Mouse (Mus musculus) heart, embryonic 14.5 days (tissue): ENCODE measurements at regions not wholly inside any gene's neighbourhood (a gene's known extent, or its start where the extent isn't known, plus 50 kb on each side); places are given as distances from the start of the nearest gene placed in this dataset.

Source experiments
- ATAC-seq: fragments of 200-750 bp; cut with Nextera tagmentation; 2 replicates; pipeline ENCODE4 v1.8.0; 2017; ENCODE audit warnings: low read depth, moderate TSS enrichment; ENCODE audit not compliant: insufficient number of reproducible peaks, insufficient read depth, low FRiP score
- H3K27ac ChIP-seq, 2 experiments: fragments of 200-500 bp in 1 of 2; fragments of 300-500 bp in 1 of 2; sonication (generic) in 1 of 2; replicated peaks in 1 of 2; 2 replicates each; pipeline ENCODE4 v1.5.1; 2012 to 2014; ENCODE audit warnings: low read depth in 2 of 2, low read length in 2 of 2, control low read depth in 1 of 2, mild to moderate bottlenecking in 1 of 2, mixed read lengths in 1 of 2; ENCODE audit not compliant: control insufficient read depth in 1 of 2, insufficient read depth in 1 of 2
- H3K27me3 ChIP-seq: fragments of 300-500 bp; sonication (generic); 2 replicates; pipeline ENCODE4 v1.6.1; 2014; ENCODE audit warnings: mild to moderate bottlenecking, low read length, control low read depth; ENCODE audit not compliant: control insufficient read depth, insufficient read depth
- H3K36me3 ChIP-seq: fragments of 300-500 bp; sonication (generic); 2 replicates; pipeline ENCODE4 v1.6.1; 2014; ENCODE audit warnings: mild to moderate bottlenecking, control low read depth, low read length, mixed read lengths; ENCODE audit not compliant: control insufficient read depth, insufficient read depth
- H3K4me1 ChIP-seq, 2 experiments: fragments of 200-500 bp in 1 of 2; fragments of 300-500 bp in 1 of 2; sonication (generic) in 1 of 2; 2 replicates each; pipeline ENCODE4 v1.6.1; 2012 to 2014; ENCODE audit warnings: low read length in 2 of 2, control low read depth in 1 of 2, mixed read lengths in 1 of 2; ENCODE audit not compliant: control insufficient read depth in 2 of 2, insufficient read depth in 2 of 2
- H3K4me2 ChIP-seq: fragments of 300-500 bp; sonication (generic); 2 replicates; pipeline ENCODE4 v1.6.1; 2014; ENCODE audit warnings: mild to moderate bottlenecking, low read length
- H3K4me3 ChIP-seq, 2 experiments: fragments of 200-500 bp in 1 of 2; fragments of 300-500 bp in 1 of 2; sonication (generic) in 1 of 2; 2 replicates each; pipeline ENCODE4 v1.5.1; 2012 to 2014; ENCODE audit warnings: low read length in 2 of 2, mild to moderate bottlenecking in 2 of 2, control low read depth in 1 of 2, low read depth in 1 of 2, moderate library complexity in 1 of 2; ENCODE audit not compliant: control insufficient read depth in 1 of 2, insufficient read depth in 1 of 2
- H3K9ac ChIP-seq: fragments of 300-500 bp; sonication (generic); 2 replicates; pipeline ENCODE4 v1.6.1; 2014; ENCODE audit warnings: mild to moderate bottlenecking, low read length
- H3K9me3 ChIP-seq: fragments of 300-500 bp; sonication (generic); 2 replicates; pipeline ENCODE4 v1.6.1; 2016; ENCODE audit warnings: low read length, control low read depth; ENCODE audit not compliant: control insufficient read depth
- WGBS: fragments of 180-500 bp; shearing (Covaris S2); extraction: QIAGEN DNeasy Blood & Tissue Kit; methylation state at CpG from one replicate; pipeline ENCODE4 v1.1.7; 2014; 5-methylcytosine and 5-hydroxymethylcytosine counted together

DNA sequence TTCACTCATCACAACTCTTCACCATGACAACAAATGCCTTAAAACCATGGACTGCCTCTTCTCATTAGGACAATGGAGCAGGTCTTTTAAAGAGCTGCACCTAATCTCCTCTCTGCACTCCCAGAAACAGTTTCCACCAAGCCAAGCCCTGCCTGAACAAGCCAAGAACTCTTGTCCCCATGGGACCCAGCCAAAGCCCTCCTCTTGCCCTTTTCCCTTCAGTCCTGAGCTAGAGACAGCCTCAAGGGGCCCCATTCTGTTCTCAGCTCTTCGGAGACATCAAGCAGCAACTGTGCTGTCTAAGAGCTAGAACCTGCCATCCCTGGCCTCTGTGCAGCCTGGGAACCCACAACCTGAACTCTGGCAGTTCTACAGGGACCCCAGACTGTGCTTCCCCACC, 345.0 kb upstream of the Irak1bp1 start:
- Histone ChIP-seq H3K4me3 (no peak overlapping the region), H3K36me3 (no peaks in the 10 kb centered on the region), H3K4me2 (no peak overlapping the region), H3K9me3 (no peaks in the 10 kb centered on the region), H3K27me3 (no peaks in the 10 kb centered on the region), H3K27ac (no peak overlapping the region), H3K4me1 (peaks cover 2 to 3% of the 10 kb centered on the region in 2 experiments; a peak in 1 of 4 replicates), H3K9ac (no peak overlapping the region)
- ATAC-seq, result no peak
- 62% methylated on average over 1 of the region's 1 CpGs for WGBS

DNA sequence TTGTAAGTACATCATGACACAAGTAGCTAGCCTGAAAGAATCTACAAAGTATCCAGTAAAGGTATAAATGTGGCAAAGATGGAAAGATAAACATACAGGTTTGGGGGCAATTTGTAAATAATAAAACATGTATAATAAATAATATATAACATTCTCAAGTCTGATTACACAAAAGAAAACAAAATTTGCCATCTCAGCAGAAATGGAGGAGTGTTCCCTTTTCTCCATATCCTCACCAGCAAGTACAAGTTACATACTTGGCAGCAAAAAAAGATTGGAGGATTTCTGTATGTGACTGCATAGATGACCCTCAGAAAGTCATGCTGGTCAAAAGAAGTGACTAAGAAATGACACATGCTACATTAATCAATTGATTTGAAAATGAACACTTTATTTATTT, 335.9 kb upstream of the Irak1bp1 start:
- Histone ChIP-seq H3K4me3 (no peak overlapping the region), H3K9me3 (no peaks in the 10 kb centered on the region), H3K9ac (no peak overlapping the region), H3K27ac (no peak overlapping the region), H3K4me2 (no peak overlapping the region), H3K4me1 (no peaks in the 10 kb centered on the region), H3K36me3 (no peaks in the 10 kb centered on the region), H3K27me3 (no peaks in the 10 kb centered on the region)
- ATAC-seq, result no peak

- H3K9ac ChIP-seq, result no peak overlapping the region
- WGBS, result 58% methylated on average over 2 of the region's 2 CpGs
- no peaks in the 10 kb centered on the region for H3K36me3 ChIP-seq
- no peak overlapping the region for H3K27ac ChIP-seq
- no peaks in the 10 kb centered on the region for H3K4me1 ChIP-seq
- no peak for ATAC-seq
- H3K9me3 ChIP-seq, result no peaks in the 10 kb centered on the region
- H3K4me2 ChIP-seq, result no peak overlapping the region
- no peaks in the 10 kb centered on the region for H3K27me3 ChIP-seq
- no peak overlapping the region for H3K4me3 ChIP-seq
Observed at GRCm38 (mm10) chr9:82510014-82510413, 319.3 kb upstream of the Irak1bp1 start.

GRCm38 (mm10) chr9:82518993-82519392, 310.3 kb upstream of the Irak1bp1 start:
- no peaks in the 10 kb centered on the region for H3K4me1 ChIP-seq
- no peak overlapping the region for H3K27ac ChIP-seq
- no peak overlapping the region for H3K9ac ChIP-seq
- WGBS, result 38% methylated on average over 1 of the region's 1 CpGs
- no peak overlapping the region for H3K4me2 ChIP-seq
- no peaks in the 10 kb centered on the region for H3K27me3 ChIP-seq
- no peak overlapping the region for H3K4me3 ChIP-seq
- no peaks in the 10 kb centered on the region for H3K9me3 ChIP-seq
- ATAC-seq, result no peak
- no peaks in the 10 kb centered on the region for H3K36me3 ChIP-seq

GRCm38 (mm10) chr9:82527867-82528385, 301.4 kb upstream of the Irak1bp1 start:
- Histone ChIP-seq H3K9me3 (no peaks in the 10 kb centered on the region), H3K27ac (no peak overlapping the region), H3K27me3 (no peaks in the 10 kb centered on the region), H3K4me1 (no peaks in the 10 kb centered on the region), H3K9ac (no peak overlapping the region), H3K4me2 (no peak overlapping the region), H3K4me3 (no peak overlapping the region), H3K36me3 (no peaks in the 10 kb centered on the region)
- ATAC-seq, result no peak
- whole genome bisulfite sequencing, result 73% methylated on average over 8 of the region's 8 CpGs

GRCm38 (mm10) chr9:82552726-82553125, 276.6 kb upstream of the Irak1bp1 start:
- Histone ChIP-seq H3K36me3 (no peaks in the 10 kb centered on the region), H3K9ac (no peak overlapping the region), H3K9me3 (no peaks in the 10 kb centered on the region), H3K4me1 (no peaks in the 10 kb centered on the region), H3K4me2 (no peak overlapping the region), H3K4me3 (no peak overlapping the region), H3K27me3 (no peaks in the 10 kb centered on the region), H3K27ac (no peak overlapping the region)
- no peak for ATAC-seq
- WGBS, result 80% methylated on average over 6 of the region's 6 CpGs

DNA sequence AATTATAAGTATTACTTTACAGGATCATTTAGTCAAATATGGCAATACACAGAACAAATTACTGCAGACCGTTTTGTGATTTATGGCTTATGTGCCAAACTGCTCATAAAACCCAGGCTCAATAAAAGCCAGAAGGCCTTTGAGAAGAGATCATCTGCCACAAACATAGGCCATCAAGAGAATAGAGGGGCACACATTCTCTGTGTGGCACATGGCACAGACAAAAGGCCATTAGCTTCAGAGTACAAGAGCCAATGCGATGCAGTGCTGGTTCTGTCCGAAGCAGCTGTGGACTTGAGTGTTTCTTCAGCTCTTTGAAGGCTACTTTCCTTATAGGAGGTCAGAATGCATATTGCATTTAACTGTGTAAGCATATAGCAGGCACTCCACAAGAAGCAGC, 276.1 kb upstream of the Irak1bp1 start:
- no peak overlapping the region for H3K27ac ChIP-seq
- no peaks in the 10 kb centered on the region for H3K9me3 ChIP-seq
- H3K4me1 ChIP-seq, result no peaks in the 10 kb centered on the region
- no peak overlapping the region for H3K9ac ChIP-seq
- 87% methylated on average over 3 of the region's 3 CpGs for WGBS
- no peaks in the 10 kb centered on the region for H3K36me3 ChIP-seq
- no peaks in the 10 kb centered on the region for H3K27me3 ChIP-seq
- no peak for ATAC-seq
- no peak overlapping the region for H3K4me2 ChIP-seq
- H3K4me3 ChIP-seq, result no peak overlapping the region
